Mouse (Mus musculus) forebrain, embryonic 14.5 days (tissue): ENCODE measurements around the gene Tshz2. TPM values are rescaled to one million over a fixed set of nuclear protein-coding genes. Genes with fewer than 3 reads are reported as not detected.

ENCODE experiments used
- ATAC-seq: fragments of 200-750 bp; cut with Nextera tagmentation; 2 replicates; pipeline ENCODE4 v1.8.0; 2017; ENCODE audit warnings: mild to moderate bottlenecking, moderate library complexity
- DNase-seq: peaks from one replicate; pipeline ENCODE4 v3.0.0-alpha.2; 2015; ENCODE audit warnings: low spot score
- H3K27ac ChIP-seq: fragments of 300-500 bp; sonication (generic); 2 replicates; pipeline ENCODE4 v1.5.1; 2014; ENCODE audit warnings: low read depth, mild to moderate bottlenecking, control low read depth, low read length, moderate library complexity
- H3K27me3 ChIP-seq: fragments of 300-500 bp; sonication (generic); replicated peaks from 2 replicates; pipeline ENCODE4 v1.6.1; 2014; ENCODE audit warnings: low read length, control low read depth, mixed read lengths; ENCODE audit not compliant: control insufficient read depth, insufficient read depth
- H3K36me3 ChIP-seq: fragments of 300-500 bp; sonication (generic); 2 replicates; pipeline ENCODE4 v1.6.1; 2014; ENCODE audit warnings: low read length, control low read depth; ENCODE audit not compliant: control insufficient read depth, insufficient read depth
- H3K4me1 ChIP-seq: fragments of 300-500 bp; sonication (generic); 2 replicates; pipeline ENCODE4 v1.6.1; 2014; ENCODE audit warnings: antibody characterized with exemption, low read length, control low read depth; ENCODE audit not compliant: control insufficient read depth, insufficient read depth
- H3K4me2 ChIP-seq: fragments of 300-500 bp; sonication (generic); 2 replicates; pipeline ENCODE4 v1.6.1; 2014; ENCODE audit warnings: mild to moderate bottlenecking, control low read depth, low read length
- H3K4me3 ChIP-seq: fragments of 300-500 bp; sonication (generic); 2 replicates; pipeline ENCODE4 v1.5.1; 2014; ENCODE audit warnings: low read depth, low read length, control low read depth
- H3K9ac ChIP-seq: fragments of 300-500 bp; sonication (generic); 2 replicates; pipeline ENCODE4 v1.6.1; 2014; ENCODE audit warnings: mild to moderate bottlenecking, low read length, control low read depth, moderate library complexity
- H3K9me3 ChIP-seq: fragments of 300-500 bp; sonication (generic); replicated peaks from 2 replicates; pipeline ENCODE4 v1.6.1; 2016; ENCODE audit warnings: low read length, control low read depth, mixed read lengths; ENCODE audit not compliant: control insufficient read depth
- WGBS: fragments of 180-500 bp; shearing (Covaris S2); extraction: QIAGEN DNeasy Blood & Tissue Kit; methylation state at CpG from one replicate; pipeline ENCODE4 v1.1.7; 2014; 5-methylcytosine and 5-hydroxymethylcytosine counted together
- polyA plus RNA-seq: library from polyadenylated mRNA; unstranded; fragments of >200 nt; fragmentation: Nextera tagmentation; extraction: Ambion mirVana; gene quantifications from 2 replicates; pipeline ENCODE4 v1.2.1, GENCODE M21; 2014

Gene Tshz2
- polyA plus RNA-seq, 1 experiment from 2014 or later = 3.4 TPM

- DNase-seq = peak; percentile 89
- H3K4me2 ChIP-seq = no peak overlapping the region
- no peaks in the 10 kb centered on the region for H3K27me3 ChIP-seq
- no peaks in the 10 kb centered on the region for H3K9me3 ChIP-seq
- H3K36me3 ChIP-seq = peaks cover 71% of the 10 kb centered on the region
- no peak overlapping the region for H3K4me3 ChIP-seq
- no peak overlapping the region for H3K27ac ChIP-seq
- WGBS = 48% methylated on average over 4 of the region's 4 CpGs
- ATAC-seq = peak; percentile 51; the same call in 1 of the 2 replicates
- H3K4me1 ChIP-seq = no peaks in the 10 kb centered on the region
- no peak overlapping the region for H3K9ac ChIP-seq
Observed at GRCm38 (mm10) chr2:170116704-170117281, 484.0 kb downstream of the Tshz2 start.

- WGBS = 91% methylated on average over 19 of the region's 19 CpGs
Observed at GRCm38 (mm10) chr2:170120139-170121027, 487.6 kb downstream of the Tshz2 start.

More at GRCm38 (mm10) chr2:170120139-170121027, 487.6 kb downstream of the Tshz2 start:
- Histone ChIP-seq H3K36me3 (peaks cover 44% of the 10 kb centered on the region), H3K9ac (no peak overlapping the region), H3K27me3 (no peaks in the 10 kb centered on the region), H3K27ac (no peak overlapping the region), H3K4me2 (no peak overlapping the region), H3K9me3 (no peaks in the 10 kb centered on the region), H3K4me3 (no peak overlapping the region), H3K4me1 (no peaks in the 10 kb centered on the region)
- no peak for ATAC-seq
- no peak for DNase-seq

Other genes starting within 250 kb of the Tshz2 start
- gene Gm11011, start 45.3 kb upstream of the Tshz2 start, polyA plus RNA-seq = not detected in 2 replicates